Mouse (Mus musculus) spleen, adult 2 months (tissue): Measurements from ENCODE around the gene Ppm1h.

Experiments
- CTCF ChIP-seq: fragments of 200-500 bp; IDR thresholded peaks from 2 replicates; pipeline ENCODE4 v1.5.1; 2011; ENCODE audit warnings: mild to moderate bottlenecking, inconsistent platforms; ENCODE audit not compliant: insufficient read depth, insufficient read length, insufficient replicate concordance; ENCODE audit errors: extremely low read depth
- POLR2A ChIP-seq: fragments of 200-500 bp; IDR thresholded peaks from 2 replicates; pipeline ENCODE4 v1.6.1; 2011; ENCODE audit warnings: low read depth, low read length, inconsistent platforms

GRCm38 (mm10) chr10:122722111-122722510, 43.5 kb downstream of the Ppm1h start:
- TF ChIP-seq CTCF (no peak), POLR2A (no peak)
